Mouse (Mus musculus): ENCODE measurements around the gene L3mbtl3. TPM values are rescaled to one million over a fixed set of nuclear protein-coding genes. Genes with fewer than 3 reads are reported as not detected.
A peak's percentile ranks its signal among the peaks of the same experiment; 100 is the strongest.

The L3mbtl3 gene
- polyA plus RNA-seq, 1 experiment, result 2.3 TPM

DNA sequence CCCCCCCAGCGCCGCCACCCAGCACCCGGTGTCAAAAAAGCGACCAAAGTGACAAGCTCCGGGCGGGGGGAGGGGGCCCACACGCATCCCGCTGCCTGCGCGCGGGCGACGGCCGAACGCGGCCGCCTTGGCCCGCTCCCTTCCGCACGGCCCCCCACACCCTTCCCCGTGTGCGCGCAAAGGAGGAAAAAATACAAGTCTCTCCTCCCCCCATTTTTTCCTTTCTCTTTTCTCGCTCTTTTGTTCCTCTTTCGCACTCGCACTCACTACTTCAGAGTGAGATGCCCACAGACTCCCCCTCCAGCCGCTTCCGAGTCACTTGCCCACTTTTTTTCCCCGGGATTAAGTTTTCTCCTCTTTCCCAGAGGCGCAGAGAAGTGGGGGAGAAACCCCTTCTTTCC is 420 bp downstream of the L3mbtl3 start:
- no peaks in the 10 kb centered on the region for H3K36me3 ChIP-seq (ENCODE audit: control insufficient read depth, insufficient read depth)
- no peaks in the 10 kb centered on the region for H3K79me2 ChIP-seq (ENCODE audit: control insufficient read depth, insufficient read depth)
- H3K79me3 ChIP-seq (ENCODE audit: low read depth), result no peaks in the 10 kb centered on the region
- H3K4me3 ChIP-seq (ENCODE audit: insufficient read depth, poor library complexity, severe bottlenecking), result peak overlapping the region; percentile 64
- H3ac ChIP-seq (ENCODE audit: control insufficient read depth, insufficient read length, low read depth), result peak overlapping the region; percentile 79
- H3K27me3 ChIP-seq (ENCODE audit: control insufficient read depth, insufficient read depth, insufficient read length), result no peaks in the 10 kb centered on the region
- TF ChIP-seq MYOG (IDR thresholded peaks at IDR 0.05; ENCODE audit: control insufficient read depth, extremely low read depth, insufficient read length) (no peak), CEBPB (IDR thresholded peaks at IDR 0.05; ENCODE audit: low read depth) (no peak), MYOD1 (IDR thresholded peaks at IDR 0.05; ENCODE audit: control insufficient read depth, insufficient read length, low read depth) (no peak), USF1 (IDR thresholded peaks at IDR 0.05; ENCODE audit: low read depth) (no peak), MAX (IDR thresholded peaks at IDR 0.05) (no peak), FOSL1 (IDR thresholded peaks at IDR 0.05; ENCODE audit: insufficient read depth, low read length, poor library complexity, severe bottlenecking) (no peak), CTCF (IDR thresholded peaks at IDR 0.05; ENCODE audit: control insufficient read depth, insufficient read depth, insufficient read length) (no peak)

DNA sequence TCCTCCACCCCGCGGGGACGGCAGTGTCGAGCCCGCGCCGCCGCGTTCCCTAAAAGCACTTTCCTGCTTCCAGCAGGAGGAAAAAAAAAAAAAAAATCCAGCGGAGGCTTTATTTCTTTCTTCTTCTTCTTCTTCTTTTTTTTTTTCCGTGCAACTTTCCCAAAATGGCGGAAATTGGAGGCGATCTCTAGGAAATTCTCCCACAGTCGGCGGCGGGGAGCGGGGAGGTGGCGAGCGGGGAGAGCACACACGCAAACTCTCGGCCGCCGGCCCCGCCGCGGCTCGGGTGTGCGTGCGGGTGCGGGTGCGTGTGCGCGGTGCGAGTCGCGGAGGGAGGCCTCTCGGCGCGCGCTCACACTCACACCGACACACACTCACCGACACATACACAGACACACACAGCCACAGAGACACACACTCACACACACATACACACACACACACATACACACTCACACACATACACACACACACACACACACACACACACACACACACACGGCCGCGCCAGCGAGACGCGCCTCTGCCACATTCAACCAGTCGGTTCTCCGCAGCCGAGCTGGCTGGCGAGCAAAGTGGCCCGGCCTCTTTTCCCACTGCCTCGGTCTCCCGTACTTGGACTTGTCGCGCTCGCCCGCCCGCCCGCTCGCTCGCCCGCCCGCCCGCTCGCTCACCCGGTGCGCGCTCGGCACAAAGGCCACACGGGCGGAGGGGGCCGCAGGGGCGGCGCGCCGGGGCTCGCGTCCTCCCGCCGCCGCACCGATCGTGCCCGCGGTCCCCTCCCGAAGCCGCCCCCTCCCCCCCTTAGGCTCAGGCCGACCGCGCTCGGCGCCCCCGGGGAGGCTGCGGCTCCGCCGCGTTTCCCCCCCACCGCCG is 1.1 kb downstream of the L3mbtl3 start:
- H3ac ChIP-seq (ENCODE audit: control insufficient read depth, insufficient read length, low read depth), result peak overlapping the region; percentile 79
- peak overlapping the region; percentile 64 for H3K4me3 ChIP-seq (ENCODE audit: insufficient read depth, poor library complexity, severe bottlenecking)
- no peak for TF ChIP-seq USF1 (IDR thresholded peaks at IDR 0.05; ENCODE audit: low read depth)
- no peaks in the 10 kb centered on the region for H3K36me3 ChIP-seq (ENCODE audit: control insufficient read depth, insufficient read depth)
- H3K79me3 ChIP-seq (ENCODE audit: low read depth), result no peaks in the 10 kb centered on the region
- no peaks in the 10 kb centered on the region for H3K27me3 ChIP-seq (ENCODE audit: control insufficient read depth, insufficient read depth, insufficient read length)
- no peaks in the 10 kb centered on the region for H3K79me2 ChIP-seq (ENCODE audit: control insufficient read depth, insufficient read depth)

DNA sequence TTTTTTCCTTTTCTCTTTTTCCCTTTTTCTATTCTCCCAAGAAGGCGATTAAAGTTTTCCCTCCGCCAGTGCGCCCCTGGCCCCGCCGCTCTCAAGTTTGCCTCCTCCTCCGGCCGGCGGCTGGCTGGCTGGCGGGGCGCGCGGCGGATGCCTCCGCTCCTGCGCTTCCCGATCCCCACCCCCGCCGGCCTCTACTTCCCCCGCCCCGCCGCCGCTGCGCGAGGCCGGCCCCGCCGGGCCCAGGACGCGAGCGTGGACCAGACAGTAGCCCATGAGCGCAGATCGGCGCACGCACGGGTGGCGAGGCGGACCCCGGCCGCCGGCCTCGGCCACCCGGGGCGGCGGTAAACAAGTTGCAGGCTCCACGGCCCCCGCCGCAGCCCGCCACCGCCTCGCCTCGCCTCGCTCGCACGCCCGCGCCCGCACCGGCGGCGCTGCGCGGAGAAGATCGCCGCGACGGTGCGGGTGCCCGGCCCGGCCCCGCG is 1.8 kb downstream of the L3mbtl3 start:
- TF ChIP-seq CEBPB (IDR thresholded peaks at IDR 0.05; ENCODE audit: low read depth) (no peak), USF1 (IDR thresholded peaks at IDR 0.05; ENCODE audit: low read depth) (no peak), MYOG (IDR thresholded peaks at IDR 0.05; ENCODE audit: control insufficient read depth, extremely low read depth, insufficient read length) (no peak), MYOD1 (IDR thresholded peaks at IDR 0.05; ENCODE audit: control insufficient read depth, insufficient read length, low read depth) (no peak), FOSL1 (IDR thresholded peaks at IDR 0.05; ENCODE audit: insufficient read depth, low read length, poor library complexity, severe bottlenecking) (no peak), CTCF (IDR thresholded peaks at IDR 0.05; ENCODE audit: control insufficient read depth, insufficient read depth, insufficient read length) (no peak), MAX (IDR thresholded peaks at IDR 0.05) (no peak)
- H3K4me3 ChIP-seq (ENCODE audit: insufficient read depth, poor library complexity, severe bottlenecking), result peak overlapping the region; percentile 64
- H3K79me3 ChIP-seq (ENCODE audit: low read depth), result no peaks in the 10 kb centered on the region
- H3ac ChIP-seq (ENCODE audit: control insufficient read depth, insufficient read length, low read depth), result peak overlapping the region; percentile 79
- no peaks in the 10 kb centered on the region for H3K27me3 ChIP-seq (ENCODE audit: control insufficient read depth, insufficient read depth, insufficient read length)
- H3K36me3 ChIP-seq (ENCODE audit: control insufficient read depth, insufficient read depth), result no peaks in the 10 kb centered on the region
- no peaks in the 10 kb centered on the region for H3K79me2 ChIP-seq (ENCODE audit: control insufficient read depth, insufficient read depth)

DNA sequence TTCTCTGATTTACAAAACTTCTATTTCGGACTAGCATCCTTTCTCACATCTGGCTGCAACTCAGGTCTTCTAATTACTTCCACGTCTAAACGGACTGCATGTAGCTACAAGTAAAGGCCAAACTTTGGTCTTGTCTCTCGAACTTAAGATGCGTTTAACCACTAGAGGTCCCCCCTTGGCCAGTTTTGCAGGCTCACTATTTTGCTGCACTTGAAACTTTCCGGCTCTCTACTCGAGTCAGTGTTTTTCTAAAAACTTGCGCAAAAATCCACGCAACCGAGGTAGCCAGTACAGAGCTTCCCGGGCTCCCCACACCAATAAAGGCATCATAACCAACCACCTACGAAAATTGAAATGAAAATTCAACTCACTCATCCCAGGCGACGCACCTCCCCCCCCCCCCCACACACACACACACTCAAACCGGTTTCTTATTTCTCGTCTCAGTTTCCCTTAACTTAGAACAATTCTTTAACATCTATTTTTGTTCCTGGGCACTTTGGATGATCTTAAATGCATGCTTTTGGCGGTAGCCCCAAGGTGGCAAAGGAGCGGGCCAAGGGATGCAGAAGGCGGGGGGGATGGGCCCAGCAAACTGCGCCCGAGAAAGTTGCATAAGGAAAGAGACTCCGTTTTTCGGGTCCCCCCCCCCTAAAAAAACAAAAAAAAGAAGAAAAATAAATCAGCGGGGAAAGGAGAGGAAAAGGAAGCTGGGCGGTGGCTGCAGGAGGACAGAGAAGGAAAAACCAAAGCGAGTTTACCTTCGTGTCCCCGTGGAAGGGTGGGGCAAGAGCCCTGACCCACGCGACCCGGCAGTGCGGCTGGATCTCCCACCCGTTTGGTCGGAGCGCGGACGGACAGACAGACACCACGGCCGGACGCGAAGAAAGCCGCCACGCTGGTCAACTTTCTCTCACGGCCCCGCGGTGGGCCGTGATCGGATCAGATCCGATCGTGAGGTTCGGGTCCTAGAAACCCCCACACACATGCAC is 2.5 kb downstream of the L3mbtl3 start:
- peak overlapping the region; percentile 64 for H3K4me3 ChIP-seq (ENCODE audit: insufficient read depth, poor library complexity, severe bottlenecking)
- H3ac ChIP-seq (ENCODE audit: control insufficient read depth, insufficient read length, low read depth), result peak overlapping the region; percentile 50
- TF ChIP-seq CTCF (IDR thresholded peaks at IDR 0.05; ENCODE audit: control insufficient read depth, insufficient read depth, insufficient read length) (peak; percentile 23), MAX (IDR thresholded peaks at IDR 0.05) (no peak), USF1 (IDR thresholded peaks at IDR 0.05; ENCODE audit: low read depth) (no peak), CEBPB (IDR thresholded peaks at IDR 0.05; ENCODE audit: low read depth) (peak; percentile 20)
- H3K79me2 ChIP-seq (ENCODE audit: control insufficient read depth, insufficient read depth), result no peaks in the 10 kb centered on the region
- H3K79me3 ChIP-seq (ENCODE audit: low read depth), result no peaks in the 10 kb centered on the region
- H3K36me3 ChIP-seq (ENCODE audit: control insufficient read depth, insufficient read depth), result no peaks in the 10 kb centered on the region
- H3K27me3 ChIP-seq (ENCODE audit: control insufficient read depth, insufficient read depth, insufficient read length), result no peaks in the 10 kb centered on the region

DNA sequence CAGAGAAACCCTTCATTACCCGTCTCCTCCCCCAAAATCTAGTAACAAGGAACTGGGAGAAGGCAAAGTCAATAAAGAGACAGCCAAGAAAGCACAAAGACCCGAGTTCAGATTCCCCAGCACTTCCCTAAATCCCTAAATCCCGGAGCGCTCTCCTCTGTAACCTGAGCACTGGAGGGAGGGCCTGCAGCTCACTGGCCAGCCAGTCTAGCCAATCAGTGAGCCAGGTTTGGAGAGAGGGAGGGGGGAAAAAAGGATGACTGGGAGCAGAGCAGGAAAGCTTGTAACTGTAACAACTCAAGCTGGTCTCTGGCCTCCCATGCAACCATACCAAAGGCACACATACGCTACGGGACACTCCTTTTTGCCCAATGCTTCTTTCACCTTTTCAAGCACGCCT is 4.4 kb downstream of the L3mbtl3 start:
- TF ChIP-seq CEBPB (IDR thresholded peaks at IDR 0.05; ENCODE audit: low read depth) (no peak), USF1 (IDR thresholded peaks at IDR 0.05; ENCODE audit: low read depth) (no peak), FOSL1 (IDR thresholded peaks at IDR 0.05; ENCODE audit: insufficient read depth, low read length, poor library complexity, severe bottlenecking) (no peak), CTCF (IDR thresholded peaks at IDR 0.05; ENCODE audit: control insufficient read depth, insufficient read depth, insufficient read length) (no peak), MYOD1 (IDR thresholded peaks at IDR 0.05; ENCODE audit: control insufficient read depth, insufficient read length, low read depth) (no peak), MYOG (IDR thresholded peaks at IDR 0.05; ENCODE audit: control insufficient read depth, extremely low read depth, insufficient read length) (no peak), MAX (IDR thresholded peaks at IDR 0.05) (no peak)
- no peak overlapping the region for H3K4me3 ChIP-seq (ENCODE audit: insufficient read depth, poor library complexity, severe bottlenecking)

More for the DNA sequence above, 4.4 kb downstream of the L3mbtl3 start:
- H3K79me3 ChIP-seq (ENCODE audit: low read depth), result no peaks in the 10 kb centered on the region
- H3K36me3 ChIP-seq (ENCODE audit: control insufficient read depth, insufficient read depth), result no peaks in the 10 kb centered on the region
- H3K27me3 ChIP-seq (ENCODE audit: control insufficient read depth, insufficient read depth, insufficient read length), result no peaks in the 10 kb centered on the region
- H3ac ChIP-seq (ENCODE audit: control insufficient read depth, insufficient read length, low read depth), result no peak overlapping the region
- no peaks in the 10 kb centered on the region for H3K79me2 ChIP-seq (ENCODE audit: control insufficient read depth, insufficient read depth)

Data from C2C12 (cell line).